Mouse (Mus musculus) cerebellum, postnatal 4 days (tissue): ENCODE data around the gene Kcnmb2.
A peak's percentile ranks its signal among the peaks of the same experiment; 100 is the strongest.

Experiments
- DNase-seq, 2 experiments: peaks; one replicate each; pipeline ENCODE4 v3.0.0; 2022; ENCODE audit warnings: low spot score in 2 of 2, mixed read lengths in 1 of 2

The Kcnmb2 gene

GRCm38 (mm10) chr3:32012205-32012931, 110.1 kb downstream of the Kcnmb2 start:
- DNase-seq: peak in 1 of 2 experiments; percentile 7

DNA sequence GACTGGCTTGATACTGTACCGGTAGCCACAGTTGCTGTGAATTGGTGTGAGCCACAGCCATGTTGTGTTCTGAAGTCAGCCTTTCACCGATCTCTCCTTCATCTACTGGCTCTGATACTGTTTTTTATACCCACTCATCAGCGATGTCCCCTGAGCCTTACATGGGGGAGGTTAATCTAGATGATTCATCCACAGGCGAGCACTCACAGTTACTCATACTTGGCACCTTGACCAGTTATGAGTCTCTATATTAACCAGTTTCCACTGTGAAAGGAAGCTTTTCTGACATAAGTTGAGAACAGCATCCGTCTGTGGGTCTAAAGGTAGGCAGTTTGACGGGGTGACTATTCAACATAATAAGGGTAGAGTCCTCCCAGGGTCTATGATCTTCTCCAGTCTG, 118.7 kb downstream of the Kcnmb2 start:
- DNase-seq: no peak

GRCm38 (mm10) chr3:32029375-32030050, 127.2 kb downstream of the Kcnmb2 start:
- DNase-seq: no peak

DNA sequence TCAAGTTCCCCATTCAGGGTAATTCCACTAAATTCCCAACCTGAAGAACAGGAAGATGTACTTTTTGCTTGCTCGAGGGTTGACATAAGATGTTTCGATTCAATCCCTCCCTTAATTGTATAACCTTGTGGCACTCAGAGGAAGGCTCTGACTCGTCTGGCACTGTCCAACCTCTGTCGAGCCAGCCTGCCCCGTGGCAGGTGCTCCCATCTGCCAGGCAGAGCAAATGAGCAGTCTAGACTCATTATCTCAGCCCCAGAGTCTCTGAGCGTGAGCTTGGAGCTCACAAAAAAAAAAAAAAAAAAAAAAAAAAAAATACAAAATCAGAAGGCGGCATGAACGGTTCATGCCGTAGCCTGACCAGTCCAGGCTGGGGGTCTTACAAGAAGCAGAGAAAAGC, 130.1 kb downstream of the Kcnmb2 start:
- DNase-seq: no peak

- DNase-seq: no peak
Measured at GRCm38 (mm10) chr3:32043814-32044213, 141.5 kb downstream of the Kcnmb2 start.

DNA sequence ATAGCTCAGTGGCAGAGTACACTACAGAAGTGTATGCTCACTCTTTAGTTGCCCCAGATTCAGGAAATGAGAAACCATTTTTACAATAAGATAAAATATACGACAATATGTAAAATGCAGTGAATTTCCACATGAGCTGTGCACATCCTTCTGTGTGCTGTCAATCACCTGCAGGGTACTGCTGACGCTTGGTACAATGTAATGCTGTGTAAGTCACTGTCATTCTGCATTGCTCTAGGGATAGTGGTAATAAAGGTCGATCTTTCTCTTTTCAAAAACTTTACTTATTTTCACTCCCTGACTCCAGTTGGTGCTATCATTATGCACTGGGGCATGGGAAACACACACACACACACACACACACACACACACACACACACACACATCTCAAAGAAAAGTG, 146.5 kb downstream of the Kcnmb2 start:
- DNase-seq: no peak

- DNase-seq: no peak
Measured at GRCm38 (mm10) chr3:32052596-32052995, 150.3 kb downstream of the Kcnmb2 start.

DNA sequence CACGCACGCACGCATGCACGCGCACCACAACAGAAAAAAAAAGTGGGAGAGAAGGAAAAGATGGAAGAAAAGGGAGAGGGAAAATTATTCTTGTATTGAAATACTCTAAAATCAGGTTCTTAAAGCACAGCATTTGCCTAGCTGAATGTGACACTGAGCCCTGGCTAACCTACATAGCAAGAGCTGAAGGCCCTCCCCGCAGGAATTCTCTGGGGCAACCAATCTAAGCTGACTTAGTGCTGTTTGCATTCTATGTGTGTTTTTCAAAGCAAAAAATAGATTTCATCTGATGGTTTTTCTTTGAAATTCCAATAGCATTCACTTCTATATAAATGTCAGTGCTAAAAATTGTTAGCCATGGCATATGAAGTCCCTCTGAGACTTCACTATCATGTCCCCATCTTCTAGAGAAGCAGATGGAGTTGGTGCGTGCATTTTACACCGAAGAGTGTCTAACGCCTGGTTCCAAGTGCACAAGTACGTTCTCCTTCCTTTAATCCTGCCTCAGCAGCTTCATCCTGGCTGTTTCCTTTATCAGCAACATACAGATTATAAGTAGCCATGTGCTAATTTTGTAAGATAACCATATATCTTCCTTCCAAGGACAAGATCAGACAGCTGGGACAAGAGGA, 151.4 kb downstream of the Kcnmb2 start:
- no peak for DNase-seq

- DNase-seq: no peak
Measured at GRCm38 (mm10) chr3:32059888-32060656, 157.8 kb downstream of the Kcnmb2 start.

DNA sequence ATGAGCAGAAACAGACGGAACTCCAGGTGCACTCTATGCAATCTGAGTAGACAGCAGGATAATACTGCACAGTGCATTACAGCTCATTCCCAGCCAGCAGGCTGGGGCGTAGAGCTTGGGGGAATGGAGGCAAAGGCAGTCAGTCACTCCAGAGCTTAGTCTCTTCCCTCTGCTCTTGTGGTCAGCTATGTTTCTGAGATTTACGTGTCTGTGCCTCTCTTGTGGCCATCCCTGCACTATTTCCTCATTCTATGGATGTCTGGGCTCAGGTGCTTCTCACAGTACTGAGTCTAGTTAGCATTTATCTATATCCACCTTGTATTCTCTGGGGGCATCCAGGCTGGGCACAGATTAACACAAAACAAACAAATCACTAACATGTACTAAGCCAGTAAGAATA, 160.4 kb downstream of the Kcnmb2 start:
- no peak for DNase-seq

DNA sequence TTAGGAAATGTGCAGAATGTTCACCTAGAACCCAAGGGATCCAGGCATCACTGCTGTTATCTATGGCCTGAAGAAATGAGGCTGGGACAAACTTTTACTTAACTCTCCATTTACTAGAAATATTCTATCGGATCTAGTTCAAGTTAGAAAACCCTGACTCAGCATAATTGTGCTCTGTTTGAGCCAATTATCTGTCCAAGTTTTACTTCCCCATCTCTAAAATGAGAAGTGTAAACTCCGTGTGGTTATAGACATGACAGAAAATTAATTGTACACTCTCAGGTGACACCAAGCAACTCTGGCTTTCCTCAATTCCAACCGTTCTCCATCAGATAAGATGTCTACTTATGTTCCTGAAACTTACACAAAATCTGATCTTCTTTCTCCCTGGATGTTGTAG, 161.0 kb downstream of the Kcnmb2 start:
- no peak for DNase-seq

- DNase-seq: no peak
Measured at GRCm38 (mm10) chr3:32067004-32067935, 165.0 kb downstream of the Kcnmb2 start.

GRCm38 (mm10) chr3:32073881-32074280, 171.6 kb downstream of the Kcnmb2 start:
- DNase-seq: no peak

GRCm38 (mm10) chr3:32088762-32089161, 186.5 kb downstream of the Kcnmb2 start:
- no peak for DNase-seq

DNA sequence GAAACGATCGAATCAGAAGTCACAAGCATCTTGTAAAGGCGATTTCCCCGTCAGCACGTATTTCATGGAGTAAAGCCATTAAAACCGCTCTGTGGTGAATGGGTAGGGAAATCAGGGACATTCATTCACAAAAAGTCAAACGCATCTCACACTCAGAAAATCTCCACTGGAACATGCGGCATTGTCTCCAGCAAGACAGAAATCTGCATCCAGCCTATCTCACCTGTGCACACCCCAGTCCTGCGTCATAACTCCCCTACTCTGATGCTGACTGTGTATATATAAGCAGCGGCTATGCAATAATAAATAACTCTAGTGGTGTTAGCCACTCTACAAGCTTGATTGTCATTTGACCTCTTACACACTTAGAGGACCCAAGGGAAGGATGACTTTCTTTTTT, 199.1 kb downstream of the Kcnmb2 start:
- DNase-seq: no peak

DNA sequence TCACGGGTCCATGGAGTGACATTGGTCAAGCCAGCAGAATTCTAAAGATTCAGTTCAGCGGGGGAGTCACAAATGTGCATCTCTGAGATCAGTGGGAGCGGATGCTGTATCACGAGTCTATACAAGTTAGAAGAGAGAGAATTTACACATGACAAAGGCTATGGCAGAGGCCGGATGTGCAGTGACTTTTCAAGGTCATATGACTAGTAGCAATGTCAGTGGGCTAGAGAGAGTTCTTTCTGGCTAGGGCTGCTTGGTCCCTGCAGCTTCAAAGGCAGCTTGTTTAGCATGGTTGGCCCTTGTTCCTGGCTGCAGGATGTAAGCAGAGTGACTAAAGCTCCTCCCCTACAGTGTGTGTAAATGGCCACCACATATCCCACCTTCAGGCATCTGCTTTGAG, 217.5 kb downstream of the Kcnmb2 start:
- DNase-seq: no peak

DNA sequence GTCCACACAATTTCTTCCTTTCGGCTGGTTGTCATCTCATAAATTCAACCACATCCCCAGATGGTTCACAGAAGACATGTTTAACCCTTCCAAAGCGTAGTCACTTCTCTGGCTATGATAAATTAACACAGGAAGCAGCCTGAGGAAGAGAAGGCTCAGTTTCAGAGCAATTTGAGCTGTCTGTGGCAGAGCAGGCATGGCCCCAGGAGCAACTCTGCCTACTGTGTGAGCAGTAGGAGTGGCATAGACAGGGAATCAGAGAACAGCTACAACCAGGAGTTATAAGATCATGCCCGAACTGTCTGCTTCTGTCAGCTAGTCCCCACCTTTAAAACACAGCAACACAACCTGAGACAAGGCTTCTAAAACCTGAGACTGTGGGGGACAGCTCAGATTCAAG, 219.4 kb downstream of the Kcnmb2 start:
- no peak for DNase-seq

GRCm38 (mm10) chr3:32125431-32125830, 223.1 kb downstream of the Kcnmb2 start:
- no peak for DNase-seq

DNA sequence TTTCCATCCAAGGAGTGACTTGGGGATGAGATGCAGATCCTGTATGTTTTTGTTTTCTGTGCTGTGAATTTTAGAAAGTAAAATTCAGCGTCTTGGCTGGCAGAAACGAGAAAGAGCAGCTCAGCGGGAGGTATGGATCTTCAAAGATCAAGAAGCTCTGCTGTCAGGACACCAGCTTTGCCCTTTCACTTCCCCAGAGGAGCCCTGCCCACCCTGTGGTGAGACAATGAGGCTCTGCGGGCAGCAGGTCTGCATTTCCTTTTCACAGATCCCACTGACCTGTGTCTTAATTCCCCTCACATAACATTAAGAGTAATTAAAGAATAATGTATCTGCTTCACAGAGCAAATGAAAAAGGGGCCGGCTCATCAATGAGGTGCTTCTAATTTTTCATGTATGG, 226.1 kb downstream of the Kcnmb2 start:
- no peak for DNase-seq

- no peak for DNase-seq
Measured at GRCm38 (mm10) chr3:32130696-32131095, 228.4 kb downstream of the Kcnmb2 start.

DNA sequence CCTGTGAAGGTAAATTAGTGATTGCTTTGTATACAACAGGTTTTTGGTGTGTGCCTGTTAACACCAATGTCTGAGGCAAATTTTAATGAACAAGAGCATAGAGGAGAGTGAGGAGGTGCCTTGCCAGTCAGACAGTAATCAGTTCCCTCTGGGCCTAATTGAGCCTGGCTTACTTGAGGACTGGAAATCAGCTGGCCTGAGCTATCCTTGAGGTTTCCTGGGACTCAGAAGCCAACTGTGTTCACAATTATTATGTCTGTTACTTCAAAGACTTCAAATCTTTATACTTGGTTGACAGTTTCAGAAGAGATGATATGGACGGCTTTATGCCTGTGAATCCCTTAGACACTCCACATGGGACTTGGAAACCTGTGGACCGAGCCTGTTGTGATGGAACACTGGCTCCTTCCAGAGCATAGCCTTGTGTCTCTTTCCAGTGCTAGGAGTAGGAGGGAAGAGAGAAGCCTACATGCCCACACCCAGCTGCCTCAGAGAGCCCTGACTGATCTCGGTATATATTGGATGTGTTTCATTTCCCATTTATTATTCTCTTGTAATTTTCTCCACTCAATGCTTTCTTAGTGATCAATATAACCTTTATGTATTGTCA, 230.2 kb downstream of the Kcnmb2 start:
- DNase-seq: no peak
